Mouse (Mus musculus): ENCODE measurements at regions not wholly inside any gene's neighbourhood (a gene's known extent, or its start where the extent isn't known, plus 50 kb on each side); places are given as distances from the start of the nearest gene placed in this dataset.

GRCm38 (mm10) chr8:8037929-8038328 lies 623.1 kb downstream of the Efnb2 start:
- H3K9ac ChIP-seq (ENCODE audit: low read depth, poor library complexity, severe bottlenecking) = no peak overlapping the region
- no peaks in the 10 kb centered on the region for H3K9me3 ChIP-seq (replicated peaks; ENCODE audit: control insufficient read depth, insufficient read depth, low read length, poor library complexity, severe bottlenecking)
- no peaks in the 10 kb centered on the region for H3K4me1 ChIP-seq (ENCODE audit: control insufficient read depth, insufficient read depth, low read length)
- no peak overlapping the region for H3K4me3 ChIP-seq (ENCODE audit: low read depth, low read length)
- H3K36me3 ChIP-seq (ENCODE audit: control insufficient read depth, insufficient read depth, low read length, poor library complexity, severe bottlenecking) = no peaks in the 10 kb centered on the region
- H3K27ac ChIP-seq (ENCODE audit: insufficient read depth, low read length) = no peak overlapping the region
- H3K27me3 ChIP-seq (ENCODE audit: control insufficient read depth, insufficient read depth, low read length, poor library complexity, severe bottlenecking) = no peaks in the 10 kb centered on the region
- no peak for TF ChIP-seq EP300 (IDR thresholded peaks at IDR 0.05; ENCODE audit: insufficient read depth, low read depth, low read length)
- TF ChIP-seq CTCF (IDR thresholded peaks at IDR 0.05; ENCODE audit: low read depth, low read length) = no peak
- no peak for TF ChIP-seq POLR2A (IDR thresholded peaks at IDR 0.05; ENCODE audit: insufficient read depth, low read length)

DNA sequence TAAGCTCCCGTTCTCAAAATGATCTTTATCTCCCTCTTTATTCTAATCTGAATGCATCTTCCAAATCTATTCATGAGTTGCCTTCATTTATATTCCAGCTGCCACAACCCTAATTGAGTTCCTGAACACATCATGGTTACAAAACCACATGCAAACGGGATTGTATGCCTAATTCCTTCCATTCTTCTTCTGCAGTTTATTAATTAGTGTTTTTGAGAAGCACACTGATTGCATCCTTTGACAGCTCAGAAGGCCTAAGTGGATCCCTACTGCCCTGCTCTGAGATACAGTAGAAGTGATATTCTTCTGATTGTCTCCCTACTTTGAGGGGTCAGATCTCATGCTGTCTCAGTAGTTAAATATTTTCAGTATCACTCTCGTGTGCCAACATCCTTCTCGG lies 649.9 kb downstream of the Efnb2 start:
- TF ChIP-seq CTCF (IDR thresholded peaks at IDR 0.05; ENCODE audit: low read depth, low read length) (no peak), POLR2A (IDR thresholded peaks at IDR 0.05; ENCODE audit: insufficient read depth, low read length) (no peak), EP300 (IDR thresholded peaks at IDR 0.05; ENCODE audit: insufficient read depth, low read depth, low read length) (no peak)
- Histone ChIP-seq H3K9ac (ENCODE audit: low read depth, poor library complexity, severe bottlenecking) (no peak overlapping the region), H3K4me1 (ENCODE audit: control insufficient read depth, insufficient read depth, low read length) (no peaks in the 10 kb centered on the region), H3K4me3 (ENCODE audit: low read depth, low read length) (no peak overlapping the region), H3K36me3 (ENCODE audit: control insufficient read depth, insufficient read depth, low read length, poor library complexity, severe bottlenecking) (no peaks in the 10 kb centered on the region), H3K27me3 (ENCODE audit: control insufficient read depth, insufficient read depth, low read length, poor library complexity, severe bottlenecking) (no peaks in the 10 kb centered on the region), H3K27ac (ENCODE audit: insufficient read depth, low read length) (no peak overlapping the region), H3K9me3 (replicated peaks; ENCODE audit: control insufficient read depth, insufficient read depth, low read length, poor library complexity, severe bottlenecking) (no peaks in the 10 kb centered on the region)

GRCm38 (mm10) chr8:7994905-7995304 lies 666.1 kb downstream of the Efnb2 start:
- TF ChIP-seq EP300 (IDR thresholded peaks at IDR 0.05; ENCODE audit: insufficient read depth, low read depth, low read length) (no peak), POLR2A (IDR thresholded peaks at IDR 0.05; ENCODE audit: insufficient read depth, low read length) (no peak), CTCF (IDR thresholded peaks at IDR 0.05; ENCODE audit: low read depth, low read length) (no peak)
- Histone ChIP-seq H3K9ac (ENCODE audit: low read depth, poor library complexity, severe bottlenecking) (no peak overlapping the region), H3K4me1 (ENCODE audit: control insufficient read depth, insufficient read depth, low read length) (no peaks in the 10 kb centered on the region), H3K27ac (ENCODE audit: insufficient read depth, low read length) (no peak overlapping the region), H3K4me3 (ENCODE audit: low read depth, low read length) (no peak overlapping the region), H3K9me3 (replicated peaks; ENCODE audit: control insufficient read depth, insufficient read depth, low read length, poor library complexity, severe bottlenecking) (no peaks in the 10 kb centered on the region), H3K27me3 (ENCODE audit: control insufficient read depth, insufficient read depth, low read length, poor library complexity, severe bottlenecking) (no peaks in the 10 kb centered on the region), H3K36me3 (ENCODE audit: control insufficient read depth, insufficient read depth, low read length, poor library complexity, severe bottlenecking) (no peaks in the 10 kb centered on the region)

- no peak for TF ChIP-seq CTCF (IDR thresholded peaks at IDR 0.05; ENCODE audit: low read depth, low read length)
- no peak for TF ChIP-seq EP300 (IDR thresholded peaks at IDR 0.05; ENCODE audit: insufficient read depth, low read depth, low read length)
- TF ChIP-seq POLR2A (IDR thresholded peaks at IDR 0.05; ENCODE audit: insufficient read depth, low read length) = no peak
- H3K36me3 ChIP-seq (ENCODE audit: control insufficient read depth, insufficient read depth, low read length, poor library complexity, severe bottlenecking) = no peaks in the 10 kb centered on the region
- no peak overlapping the region for H3K9ac ChIP-seq (ENCODE audit: low read depth, poor library complexity, severe bottlenecking)
- H3K9me3 ChIP-seq (replicated peaks; ENCODE audit: control insufficient read depth, insufficient read depth, low read length, poor library complexity, severe bottlenecking) = no peaks in the 10 kb centered on the region
- no peaks in the 10 kb centered on the region for H3K4me1 ChIP-seq (ENCODE audit: control insufficient read depth, insufficient read depth, low read length)
- H3K27ac ChIP-seq (ENCODE audit: insufficient read depth, low read length) = no peak overlapping the region
- H3K4me3 ChIP-seq (ENCODE audit: low read depth, low read length) = no peak overlapping the region
- no peaks in the 10 kb centered on the region for H3K27me3 ChIP-seq (ENCODE audit: control insufficient read depth, insufficient read depth, low read length, poor library complexity, severe bottlenecking)
Measured at GRCm38 (mm10) chr8:7988820-7989219, 672.2 kb downstream of the Efnb2 start.

DNA sequence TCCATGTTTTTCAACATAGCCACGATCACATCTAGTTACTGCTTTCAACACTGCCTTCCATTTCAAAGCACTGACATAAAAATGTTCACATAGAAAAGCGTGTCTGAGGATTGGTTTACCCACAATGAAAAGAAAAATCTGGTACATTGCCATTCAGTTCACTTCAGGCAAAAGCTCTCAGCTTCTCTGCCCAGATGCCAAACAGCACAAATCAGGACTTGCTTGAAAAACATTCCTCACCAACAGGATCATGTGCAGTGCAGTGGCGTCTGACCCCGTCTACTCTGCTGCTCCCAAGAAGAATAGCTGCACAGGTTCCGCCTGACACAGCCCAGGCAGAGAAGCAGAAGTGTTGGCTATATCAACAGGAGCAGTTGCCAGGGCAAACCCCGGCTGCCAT lies 684.0 kb downstream of the Efnb2 start:
- Histone ChIP-seq H3K9ac (ENCODE audit: low read depth, poor library complexity, severe bottlenecking) (no peak overlapping the region), H3K27ac (ENCODE audit: insufficient read depth, low read length) (no peak overlapping the region), H3K36me3 (ENCODE audit: control insufficient read depth, insufficient read depth, low read length, poor library complexity, severe bottlenecking) (no peaks in the 10 kb centered on the region), H3K4me3 (ENCODE audit: low read depth, low read length) (no peak overlapping the region), H3K4me1 (ENCODE audit: control insufficient read depth, insufficient read depth, low read length) (no peaks in the 10 kb centered on the region), H3K9me3 (replicated peaks; ENCODE audit: control insufficient read depth, insufficient read depth, low read length, poor library complexity, severe bottlenecking) (no peaks in the 10 kb centered on the region), H3K27me3 (ENCODE audit: control insufficient read depth, insufficient read depth, low read length, poor library complexity, severe bottlenecking) (no peaks in the 10 kb centered on the region)
- TF ChIP-seq POLR2A (IDR thresholded peaks at IDR 0.05; ENCODE audit: insufficient read depth, low read length) = no peak
- no peak for TF ChIP-seq CTCF (IDR thresholded peaks at IDR 0.05; ENCODE audit: low read depth, low read length)
- no peak for TF ChIP-seq EP300 (IDR thresholded peaks at IDR 0.05; ENCODE audit: insufficient read depth, low read depth, low read length)

DNA sequence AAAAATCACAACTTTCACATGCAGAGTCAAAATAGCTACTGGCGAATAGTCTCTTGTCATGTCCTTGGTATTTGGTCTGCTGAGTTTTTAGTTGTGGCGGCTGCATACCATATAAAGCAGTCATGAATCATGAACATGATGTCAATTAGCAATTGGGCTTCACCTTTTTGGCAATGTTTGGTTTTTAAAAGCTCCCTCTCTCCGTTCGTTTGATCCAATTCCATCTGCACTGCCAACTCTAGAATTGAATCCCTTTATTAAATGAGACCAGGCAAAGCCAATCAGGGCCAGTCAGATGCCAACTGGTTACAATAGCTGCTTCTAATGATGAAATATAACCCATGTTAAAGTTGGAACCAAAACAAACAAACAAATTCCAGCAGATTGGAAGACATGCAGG lies 687.3 kb downstream of the Efnb2 start:
- H3K4me3 ChIP-seq (ENCODE audit: low read depth, low read length) = no peak overlapping the region
- TF ChIP-seq POLR2A (IDR thresholded peaks at IDR 0.05; ENCODE audit: insufficient read depth, low read length) = no peak
- no peak for TF ChIP-seq CTCF (IDR thresholded peaks at IDR 0.05; ENCODE audit: low read depth, low read length)
- TF ChIP-seq EP300 (IDR thresholded peaks at IDR 0.05; ENCODE audit: insufficient read depth, low read depth, low read length) = no peak
- H3K27me3 ChIP-seq (ENCODE audit: control insufficient read depth, insufficient read depth, low read length, poor library complexity, severe bottlenecking) = no peaks in the 10 kb centered on the region
- H3K4me1 ChIP-seq (ENCODE audit: control insufficient read depth, insufficient read depth, low read length) = no peaks in the 10 kb centered on the region
- no peak overlapping the region for H3K9ac ChIP-seq (ENCODE audit: low read depth, poor library complexity, severe bottlenecking)
- H3K36me3 ChIP-seq (ENCODE audit: control insufficient read depth, insufficient read depth, low read length, poor library complexity, severe bottlenecking) = no peaks in the 10 kb centered on the region
- H3K27ac ChIP-seq (ENCODE audit: insufficient read depth, low read length) = no peak overlapping the region
- H3K9me3 ChIP-seq (replicated peaks; ENCODE audit: control insufficient read depth, insufficient read depth, low read length, poor library complexity, severe bottlenecking) = no peaks in the 10 kb centered on the region
